Mouse (Mus musculus): ENCODE measurements around the gene Tmem211.

The Tmem211 gene

DNA sequence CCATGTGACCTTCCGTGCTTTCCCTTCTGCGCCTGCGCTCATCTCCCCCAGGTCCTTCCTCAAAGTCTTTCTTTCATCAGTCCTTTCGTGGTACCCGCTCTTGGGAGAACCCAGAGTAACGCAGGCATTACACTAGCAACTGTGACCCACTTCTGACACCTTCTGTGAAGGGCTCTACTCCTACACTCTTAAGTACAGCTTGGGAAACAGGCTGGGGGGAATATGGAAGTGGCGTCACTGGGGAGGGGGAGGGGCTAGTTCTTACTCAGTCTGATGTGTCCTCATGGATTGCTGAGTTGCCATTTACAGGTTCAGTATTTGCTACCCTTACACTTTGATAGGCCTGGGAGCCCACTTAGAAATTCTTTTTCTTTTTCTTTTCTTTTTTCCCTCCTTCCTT lies 54.8 kb downstream of the Tmem211 start:
- no peak for DNase-seq

DNA sequence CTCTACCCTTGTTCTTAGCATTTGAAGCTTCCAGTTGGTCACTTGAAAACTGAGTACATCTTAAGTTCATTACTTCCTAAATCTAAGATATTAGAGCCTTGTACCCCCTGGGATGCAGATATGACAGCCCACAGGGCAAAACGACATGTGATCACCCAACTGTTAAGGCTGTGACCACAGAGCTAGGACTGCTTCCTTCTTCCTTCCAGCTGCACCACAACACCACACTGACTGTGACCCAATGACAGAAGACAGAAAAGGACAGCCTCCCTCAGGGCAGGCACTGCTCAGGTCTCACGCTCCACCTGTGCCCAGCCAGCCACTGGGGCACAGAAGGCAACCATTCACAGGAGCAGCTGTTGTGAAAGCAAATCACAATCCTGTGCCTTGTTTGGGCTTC lies 57.0 kb downstream of the Tmem211 start:
- no peak for DNase-seq

DNA sequence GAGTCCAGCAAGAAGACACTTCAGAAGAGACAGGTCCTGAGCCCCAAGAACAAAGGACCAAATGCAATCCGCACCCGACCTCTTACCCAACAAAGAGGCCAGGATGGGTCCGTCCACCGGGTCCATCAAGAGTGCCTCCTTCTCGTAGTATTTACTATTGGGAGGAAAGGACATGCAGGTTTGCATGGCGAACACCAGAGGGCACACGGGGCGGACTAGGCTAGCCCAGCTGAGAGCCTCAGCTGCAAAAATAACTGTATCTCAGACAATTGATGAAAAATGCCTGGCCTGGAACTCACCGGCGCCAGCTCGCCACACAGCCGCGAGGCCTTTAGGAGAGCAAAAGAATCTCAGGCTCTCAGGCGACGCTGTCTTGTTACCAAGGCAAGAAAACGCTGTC lies 58.8 kb downstream of the Tmem211 start:
- DNase-seq, result no peak

DNA sequence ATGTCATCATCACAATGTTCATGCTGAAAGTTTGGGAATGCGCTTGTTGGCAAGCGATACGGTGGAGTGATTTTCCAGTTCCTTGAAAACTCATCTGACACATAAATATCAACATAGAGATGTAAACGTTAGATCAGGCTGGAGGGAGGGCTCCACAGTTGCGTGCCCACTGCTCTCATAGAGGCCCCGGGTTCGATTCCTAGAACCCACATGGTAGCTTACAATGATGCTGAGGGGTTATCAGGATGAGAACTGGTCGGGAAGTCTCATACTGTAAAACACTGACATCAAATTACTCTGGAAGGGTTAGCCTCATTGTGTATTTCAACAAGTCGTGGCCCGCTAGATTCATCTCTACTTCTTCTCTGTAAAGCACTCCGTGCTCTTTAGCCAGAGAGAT lies 59.3 kb downstream of the Tmem211 start:
- DNase-seq, result no peak

GRCm38 (mm10) chr5:113286591-113287520 lies 60.1 kb downstream of the Tmem211 start:
- peak; percentile 72 for DNase-seq

- DNase-seq, result no peak
These were observed 61.1 kb downstream of the Tmem211 start for GRCm38 (mm10) chr5:113287762-113288161.

DNA sequence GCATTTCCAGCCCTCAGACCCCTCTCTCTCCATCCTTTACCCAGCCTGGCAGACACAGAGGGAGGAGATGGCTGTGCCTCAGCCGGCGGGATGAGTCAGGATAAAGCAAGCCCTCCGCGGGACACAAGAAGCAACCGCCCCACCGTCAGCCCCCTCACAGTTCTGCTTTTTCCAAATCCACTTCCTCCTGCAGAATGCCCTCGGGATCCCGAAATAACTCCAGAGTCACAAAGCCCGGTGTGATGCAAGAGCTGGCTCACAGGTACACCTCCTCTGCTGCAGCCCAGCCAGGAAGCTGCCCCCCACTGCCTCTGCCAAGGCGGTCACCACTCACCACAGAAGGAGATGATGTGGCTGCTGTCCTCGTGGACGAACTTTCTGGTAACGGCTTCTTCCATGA lies 61.8 kb downstream of the Tmem211 start:
- DNase-seq, result no peak
